Mouse (Mus musculus): ENCODE measurements at regions not wholly inside any gene's neighbourhood (a gene's known extent, or its start where the extent isn't known, plus 50 kb on each side); places are given as distances from the start of the nearest gene placed in this dataset.

- H3K4me1 ChIP-seq = no peaks in the 10 kb centered on the region
- no peak overlapping the region for H3K27ac ChIP-seq
- no peak overlapping the region for H3K4me2 ChIP-seq (replicated peaks)
- H3K9ac ChIP-seq = no peak overlapping the region
- 83% methylated on average over 7 of the region's 7 CpGs for WGBS
- no peak for ATAC-seq (ENCODE audit: low FRiP score, low read depth)
- no peaks in the 10 kb centered on the region for H3K36me3 ChIP-seq
- no peak overlapping the region for H3K4me3 ChIP-seq
- no peaks in the 10 kb centered on the region for H3K27me3 ChIP-seq (replicated peaks)
- H3K9me3 ChIP-seq = peaks cover 5% of the 10 kb centered on the region; the same call in 1 of the 2 replicates
Measured at GRCm38 (mm10) chr14:99499502-99500266, 201.2 kb downstream of the Klf5 start.

GRCm38 (mm10) chr14:99504909-99505308, 206.4 kb downstream of the Klf5 start:
- H3K4me3 ChIP-seq = no peak overlapping the region
- peaks cover 5% of the 10 kb centered on the region; the same call in 1 of the 2 replicates for H3K9me3 ChIP-seq
- no peak overlapping the region for H3K27ac ChIP-seq
- ATAC-seq (ENCODE audit: low FRiP score, low read depth) = no peak
- H3K27me3 ChIP-seq (replicated peaks) = no peaks in the 10 kb centered on the region
- no peaks in the 10 kb centered on the region for H3K36me3 ChIP-seq
- no peaks in the 10 kb centered on the region for H3K4me1 ChIP-seq
- WGBS = 79% methylated on average over 4 of the region's 4 CpGs
- H3K9ac ChIP-seq = no peak overlapping the region
- H3K4me2 ChIP-seq (replicated peaks) = no peak overlapping the region

GRCm38 (mm10) chr14:99509696-99510536, 211.4 kb downstream of the Klf5 start:
- 45% methylated on average over 3 of the region's 3 CpGs for WGBS
- ATAC-seq (ENCODE audit: low FRiP score, low read depth) = no peak
- 0 out of 2 replicates have a peak, but pooled peaks cover 3% of the 10 kb centered on the region for H3K9me3 ChIP-seq
- no peaks in the 10 kb centered on the region for H3K27me3 ChIP-seq (replicated peaks)
- no peak overlapping the region for H3K4me3 ChIP-seq
- H3K36me3 ChIP-seq = no peaks in the 10 kb centered on the region
- H3K27ac ChIP-seq = no peak overlapping the region
- no peak overlapping the region for H3K4me2 ChIP-seq (replicated peaks)
- H3K9ac ChIP-seq = no peak overlapping the region
- H3K4me1 ChIP-seq = no peaks in the 10 kb centered on the region

- H3K36me3 ChIP-seq = no peaks in the 10 kb centered on the region
- H3K4me1 ChIP-seq = no peaks in the 10 kb centered on the region
- H3K9ac ChIP-seq = no peak overlapping the region
- no peak for ATAC-seq (ENCODE audit: low FRiP score, low read depth)
- no peak overlapping the region for H3K4me3 ChIP-seq
- no peak overlapping the region for H3K27ac ChIP-seq
- 100% methylated on average over 1 of the region's 1 CpGs for WGBS
- H3K4me2 ChIP-seq (replicated peaks) = no peak overlapping the region
- no peaks in the 10 kb centered on the region for H3K27me3 ChIP-seq (replicated peaks)
- H3K9me3 ChIP-seq = 0 out of 2 replicates have a peak, but pooled peaks cover 3% of the 10 kb centered on the region
Measured at GRCm38 (mm10) chr14:99515474-99515873, 217.0 kb downstream of the Klf5 start.

GRCm38 (mm10) chr14:99516703-99517102, 218.2 kb downstream of the Klf5 start:
- no peaks in the 10 kb centered on the region for H3K4me1 ChIP-seq
- H3K27me3 ChIP-seq (replicated peaks) = no peaks in the 10 kb centered on the region
- no peak for ATAC-seq (ENCODE audit: low FRiP score, low read depth)
- no peak overlapping the region for H3K4me2 ChIP-seq (replicated peaks)
- H3K4me3 ChIP-seq = no peak overlapping the region
- 0 out of 2 replicates have a peak, but pooled peaks cover 3% of the 10 kb centered on the region for H3K9me3 ChIP-seq
- WGBS = 93% methylated on average over 6 of the region's 6 CpGs
- H3K27ac ChIP-seq = no peak overlapping the region
- no peak overlapping the region for H3K9ac ChIP-seq
- no peaks in the 10 kb centered on the region for H3K36me3 ChIP-seq

- Histone ChIP-seq H3K4me1 (no peaks in the 10 kb centered on the region), H3K27ac (no peak overlapping the region), H3K9me3 (no peaks in the 10 kb centered on the region), H3K4me2 (replicated peaks) (no peak overlapping the region), H3K4me3 (no peak overlapping the region), H3K9ac (no peak overlapping the region), H3K36me3 (no peaks in the 10 kb centered on the region), H3K27me3 (replicated peaks) (no peaks in the 10 kb centered on the region)
- ATAC-seq (ENCODE audit: low FRiP score, low read depth) = no peak
- 63% methylated on average over 6 of the region's 6 CpGs for WGBS
Measured at GRCm38 (mm10) chr14:99520343-99520742, 221.9 kb downstream of the Klf5 start.

GRCm38 (mm10) chr14:99521954-99522523, 223.5 kb downstream of the Klf5 start:
- no peak for ATAC-seq (ENCODE audit: low FRiP score, low read depth)
- no peak overlapping the region for H3K27ac ChIP-seq
- no peak overlapping the region for H3K9ac ChIP-seq
- no peaks in the 10 kb centered on the region for H3K36me3 ChIP-seq
- WGBS = 87% methylated on average over 13 of the region's 13 CpGs
- no peaks in the 10 kb centered on the region for H3K4me1 ChIP-seq
- H3K9me3 ChIP-seq = no peaks in the 10 kb centered on the region
- no peaks in the 10 kb centered on the region for H3K27me3 ChIP-seq (replicated peaks)
- no peak overlapping the region for H3K4me3 ChIP-seq
- H3K4me2 ChIP-seq (replicated peaks) = no peak overlapping the region

- Histone ChIP-seq H3K4me2 (replicated peaks) (no peak overlapping the region), H3K4me1 (no peaks in the 10 kb centered on the region), H3K27ac (no peak overlapping the region), H3K9ac (no peak overlapping the region), H3K4me3 (no peak overlapping the region), H3K36me3 (no peaks in the 10 kb centered on the region), H3K9me3 (no peaks in the 10 kb centered on the region), H3K27me3 (replicated peaks) (no peaks in the 10 kb centered on the region)
- WGBS = 87% methylated on average over 6 of the region's 6 CpGs
- no peak for ATAC-seq (ENCODE audit: low FRiP score, low read depth)
Measured at GRCm38 (mm10) chr14:99535781-99536180, 237.3 kb downstream of the Klf5 start.

- no peaks in the 10 kb centered on the region for H3K4me1 ChIP-seq
- H3K9me3 ChIP-seq = no peaks in the 10 kb centered on the region
- no peak overlapping the region for H3K4me2 ChIP-seq (replicated peaks)
- H3K36me3 ChIP-seq = no peaks in the 10 kb centered on the region
- WGBS = 77% methylated on average over 1 of the region's 1 CpGs
- no peak overlapping the region for H3K9ac ChIP-seq
- no peak for ATAC-seq (ENCODE audit: low FRiP score, low read depth)
- no peaks in the 10 kb centered on the region for H3K27me3 ChIP-seq (replicated peaks)
- H3K4me3 ChIP-seq = no peak overlapping the region
- H3K27ac ChIP-seq = no peak overlapping the region
Measured at GRCm38 (mm10) chr14:99537286-99537685, 238.8 kb downstream of the Klf5 start.

GRCm38 (mm10) chr14:99541716-99542115, 243.2 kb downstream of the Klf5 start:
- Histone ChIP-seq H3K4me1 (no peaks in the 10 kb centered on the region), H3K27ac (no peak overlapping the region), H3K36me3 (no peaks in the 10 kb centered on the region), H3K9ac (no peak overlapping the region), H3K27me3 (replicated peaks) (no peaks in the 10 kb centered on the region), H3K9me3 (no peaks in the 10 kb centered on the region), H3K4me3 (no peak overlapping the region), H3K4me2 (replicated peaks) (no peak overlapping the region)
- ATAC-seq (ENCODE audit: low FRiP score, low read depth) = no peak

GRCm38 (mm10) chr14:99547931-99548330, 249.4 kb downstream of the Klf5 start:
- 90% methylated on average over 6 of the region's 6 CpGs for WGBS
- ATAC-seq (ENCODE audit: low FRiP score, low read depth) = no peak

More at GRCm38 (mm10) chr14:99547931-99548330, 249.4 kb downstream of the Klf5 start:
- no peaks in the 10 kb centered on the region for H3K27me3 ChIP-seq (replicated peaks)
- H3K4me3 ChIP-seq = no peak overlapping the region
- no peak overlapping the region for H3K4me2 ChIP-seq (replicated peaks)
- H3K36me3 ChIP-seq = no peaks in the 10 kb centered on the region
- no peaks in the 10 kb centered on the region for H3K4me1 ChIP-seq
- no peaks in the 10 kb centered on the region for H3K9me3 ChIP-seq
- H3K27ac ChIP-seq = no peak overlapping the region
- no peak overlapping the region for H3K9ac ChIP-seq

Measured in neural tube, embryonic 12.5 days (tissue).